Mouse (Mus musculus) heart, postnatal 4 days (tissue): Measurements from ENCODE around the gene Lpar1. TPM values are rescaled to one million over a fixed set of nuclear protein-coding genes. Genes with fewer than 3 reads are reported as not detected.

ENCODE experiments used
- DNase-seq: peaks from one replicate; pipeline ENCODE4 v3.0.0; 2021
- microRNA-seq, 2 experiments: library from miRNA; unstranded; fragments of <30 nt; microRNA quantifications; one replicate each; pipeline ENCODE4 v1.2.0; 2021 to 2022
- total RNA-seq, 2 experiments: library from RNA; stranded (reverse); gene quantifications; 2 replicates each; pipeline ENCODE4 v1.2.3; 2021

The Lpar1 gene
- total RNA-seq, 2 experiments from 2014 or later: 17.1 to 18.7 TPM

GRCm38 (mm10) chr4:58447841-58448240, 105.9 kb downstream of the Lpar1 start:
- peak; percentile 47 for DNase-seq

- DNase-seq: no peak
These were observed 107.9 kb downstream of the Lpar1 start for GRCm38 (mm10) chr4:58445846-58446245.

- DNase-seq: no peak
These were observed 111.4 kb downstream of the Lpar1 start for GRCm38 (mm10) chr4:58442338-58442737.

- DNase-seq: no peak
These were observed 115.0 kb downstream of the Lpar1 start for GRCm38 (mm10) chr4:58438654-58439053.

- no peak for DNase-seq
These were observed 116.4 kb downstream of the Lpar1 start for GRCm38 (mm10) chr4:58437271-58437670.

GRCm38 (mm10) chr4:58423276-58423930, 130.3 kb downstream of the Lpar1 start:
- DNase-seq: no peak

- no peak for DNase-seq
These were observed 134.5 kb downstream of the Lpar1 start for GRCm38 (mm10) chr4:58419225-58419624.

GRCm38 (mm10) chr4:58417319-58417718, 136.4 kb downstream of the Lpar1 start:
- peak; percentile 23 for DNase-seq

GRCm38 (mm10) chr4:58415537-58415936, 138.2 kb downstream of the Lpar1 start:
- DNase-seq: no peak

- DNase-seq: peak; percentile 62
These were observed 140.2 kb downstream of the Lpar1 start for GRCm38 (mm10) chr4:58413188-58414185.

GRCm38 (mm10) chr4:58401973-58402501, 151.7 kb downstream of the Lpar1 start:
- no peak for DNase-seq

GRCm38 (mm10) chr4:58400861-58401341, 152.8 kb downstream of the Lpar1 start:
- peak; percentile 64 for DNase-seq

Small RNAs within 50 kb of the gene (microRNA-seq; reads per million reads assigned to microRNA genes)
- 0 to 0.61 reads per million in 2 experiments for gene Mir3095

Other genes starting within 250 kb of the Lpar1 start
- gene Olfr267, start 233.8 kb upstream of the Lpar1 start, total RNA-seq: under 1 TPM; 0.14 to 0.17 TPM